Mouse (Mus musculus): ENCODE data around the gene Plcg2.
A peak's percentile ranks its signal among the peaks of the same experiment; 100 is the strongest.

The Plcg2 gene

DNA sequence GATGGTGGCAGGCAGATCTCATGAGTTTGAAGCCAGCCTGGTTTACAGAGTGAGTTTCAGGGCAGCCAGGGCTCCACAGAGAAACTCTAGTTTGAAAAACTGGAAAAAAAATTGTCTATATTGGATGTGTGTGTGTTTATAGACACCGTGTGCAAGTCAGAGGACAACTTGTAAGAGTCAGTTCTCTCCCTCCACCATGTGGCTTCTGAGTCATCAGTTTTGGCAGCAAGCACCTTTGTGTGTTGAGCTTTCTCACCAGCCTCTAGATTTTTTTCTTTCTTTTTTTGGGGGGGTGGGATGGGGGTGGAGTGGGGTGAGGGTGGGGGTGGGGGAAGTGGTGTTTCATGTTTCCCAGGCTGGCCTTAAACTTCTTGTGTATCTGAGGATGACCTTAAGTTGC, 12.8 kb upstream of the Plcg2 start:
- no peak for DNase-seq (ENCODE audit: low spot score in 2 of 2)

DNA sequence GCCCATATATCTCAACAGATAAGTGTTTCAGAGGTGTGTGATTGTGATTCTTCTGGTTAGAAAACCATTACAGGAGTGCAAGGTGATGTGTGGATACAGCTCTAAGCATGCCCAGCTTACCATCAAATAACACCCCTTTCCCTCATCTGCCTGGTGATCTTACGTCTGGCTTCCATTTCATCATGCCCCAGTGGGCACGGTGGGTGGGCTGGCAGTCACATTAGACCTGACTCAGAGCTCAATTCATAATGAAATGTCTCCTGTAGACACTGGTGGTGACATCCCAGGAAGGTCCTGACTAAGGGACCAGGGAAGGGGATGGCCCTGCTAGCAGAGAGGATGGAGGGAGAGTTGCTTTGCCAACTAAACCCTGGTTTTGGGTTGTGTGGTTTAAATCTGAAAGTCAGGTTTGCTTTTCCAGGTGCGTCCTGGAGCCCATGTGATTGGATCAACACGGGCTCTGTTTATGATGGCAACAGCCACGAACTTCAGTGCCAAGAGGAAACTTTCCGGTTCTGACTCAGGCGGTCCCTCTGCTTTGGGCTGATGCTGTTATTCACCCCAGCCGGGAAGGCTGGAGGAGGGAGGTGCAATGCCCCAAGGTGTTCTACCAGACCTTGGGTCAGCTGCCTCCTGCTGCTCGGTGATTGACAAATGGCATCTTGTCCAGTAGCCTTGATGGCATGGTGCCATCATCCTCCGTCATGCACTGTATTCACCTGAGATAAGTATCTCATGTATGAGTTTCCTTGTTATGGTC, 9.7 kb upstream of the Plcg2 start:
- DNase-seq (ENCODE audit: low spot score in 2 of 2): no peak

DNA sequence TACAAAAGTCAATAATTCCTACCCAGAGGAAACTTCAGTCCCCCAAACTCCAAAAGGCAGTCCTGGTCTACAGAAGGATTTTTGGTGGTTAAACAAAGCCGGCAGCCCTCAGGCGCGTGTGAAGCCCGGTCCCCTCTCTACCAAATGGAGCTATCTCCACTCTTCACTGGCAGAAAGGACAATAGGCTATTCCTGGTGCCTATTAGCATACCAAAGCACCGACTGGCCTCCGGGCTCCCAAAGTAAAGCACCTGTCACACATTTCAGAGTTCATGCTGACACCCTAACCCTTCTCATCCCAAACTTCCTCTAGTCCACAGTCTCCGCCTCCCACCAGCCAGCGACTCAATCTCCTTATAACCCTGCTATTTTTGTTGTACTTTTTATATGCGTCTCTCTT, 4.5 kb upstream of the Plcg2 start:
- no peak for DNase-seq (ENCODE audit: low spot score in 2 of 2)

DNA sequence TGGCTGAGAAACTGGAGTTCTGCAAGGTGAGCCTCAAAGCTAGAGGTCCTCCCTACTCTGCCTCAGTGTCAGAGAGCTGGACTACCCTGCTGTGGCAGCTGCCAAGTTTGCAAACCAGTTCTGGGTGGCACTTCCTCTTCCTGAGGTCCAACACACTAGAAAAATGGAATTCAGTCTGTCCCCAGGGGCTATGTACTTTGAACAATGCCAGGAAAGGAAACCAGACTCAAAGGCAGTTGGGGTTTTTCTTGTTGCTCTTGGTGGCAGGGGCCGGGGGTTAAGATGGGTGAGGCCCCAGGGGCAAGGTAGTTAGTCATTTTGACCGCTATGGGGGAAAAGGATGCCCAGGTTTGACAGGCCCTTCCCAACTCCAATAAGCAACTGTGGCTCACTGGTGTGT, 3.2 kb upstream of the Plcg2 start:
- no peak for DNase-seq (ENCODE audit: low spot score in 2 of 2)

DNA sequence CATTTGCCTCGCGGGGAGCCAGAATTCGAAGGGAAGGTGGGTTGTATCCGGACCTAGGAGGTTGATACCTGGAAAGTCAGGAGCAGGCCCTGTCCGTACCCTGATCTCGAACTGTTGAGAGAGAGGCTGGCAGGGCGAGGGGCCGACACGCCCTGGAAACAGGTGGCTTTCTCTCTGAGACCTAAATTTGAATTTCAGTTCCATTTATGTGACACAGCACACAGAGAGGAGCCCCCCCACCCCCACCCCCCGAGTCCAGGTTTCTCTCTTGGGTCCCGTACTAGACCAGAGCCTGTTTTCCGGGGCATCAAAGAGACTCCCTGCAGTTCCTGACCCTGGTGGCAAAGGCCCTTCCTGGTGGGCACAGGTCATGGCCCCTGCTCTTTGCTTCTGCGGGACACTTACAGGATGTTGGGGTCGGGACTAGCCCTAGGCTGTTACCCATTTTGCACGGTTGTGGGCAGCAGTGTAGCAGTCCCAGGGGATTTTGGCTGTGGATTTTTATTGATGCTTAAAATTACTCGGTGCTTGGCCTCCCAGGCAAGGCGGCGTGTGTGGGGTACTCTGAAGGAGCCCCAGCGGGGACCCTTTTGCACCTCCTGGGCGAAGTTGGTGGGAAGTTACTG, 937 bp downstream of the Plcg2 start:
- DNase-seq (ENCODE audit: low spot score in 2 of 2): peak; percentile 63 to 67

DNA sequence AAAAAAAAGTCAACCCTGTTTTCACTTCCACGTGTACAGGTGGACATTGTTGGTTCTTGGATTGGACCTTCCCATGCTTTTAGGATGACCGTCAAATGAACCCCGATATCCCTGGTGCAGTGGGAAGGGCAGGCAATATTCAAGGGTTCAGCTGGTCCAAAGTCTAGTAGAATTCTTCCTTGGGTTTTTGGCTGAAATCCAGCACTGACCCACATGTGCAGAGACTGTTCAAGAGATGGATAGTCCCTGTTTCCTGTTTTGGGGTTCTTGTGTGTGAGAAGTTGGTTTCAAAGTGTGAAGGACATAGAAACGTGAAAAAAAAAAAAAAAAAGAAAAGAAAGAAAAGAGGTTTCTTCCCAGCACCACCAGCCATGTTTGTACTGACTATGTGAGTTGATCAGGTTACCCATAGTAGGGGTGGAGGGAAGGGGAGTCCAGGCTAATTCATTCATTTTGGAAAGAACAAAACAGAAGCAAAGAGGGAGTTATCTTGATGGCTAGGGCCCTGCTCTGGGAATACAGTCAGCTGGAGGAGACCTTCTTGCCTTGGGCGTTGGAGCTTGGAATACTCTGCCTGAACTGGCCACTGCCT, 2.2 kb downstream of the Plcg2 start:
- no peak for DNase-seq (ENCODE audit: low spot score in 2 of 2)

DNA sequence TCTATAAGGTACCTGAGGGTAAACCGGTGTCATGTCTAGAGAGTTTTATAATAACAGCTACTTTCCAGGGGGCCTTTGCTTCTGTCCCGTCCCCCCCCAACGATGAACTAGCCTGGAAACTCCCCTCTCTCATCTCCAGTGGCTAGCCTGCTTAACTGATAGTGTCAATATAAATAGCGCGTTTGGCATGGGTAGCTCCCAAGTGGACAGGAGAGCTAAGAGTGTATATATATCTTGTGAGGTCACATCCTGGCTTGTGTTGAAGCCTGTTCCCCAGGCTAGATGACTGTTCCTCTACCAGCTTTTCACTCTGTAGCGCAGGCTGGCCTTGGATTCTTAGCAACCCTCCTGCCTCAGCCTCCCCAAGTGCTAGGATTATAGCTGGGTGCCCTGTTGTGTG, 3.2 kb downstream of the Plcg2 start:
- no peak for DNase-seq (ENCODE audit: low spot score in 2 of 2)

DNA sequence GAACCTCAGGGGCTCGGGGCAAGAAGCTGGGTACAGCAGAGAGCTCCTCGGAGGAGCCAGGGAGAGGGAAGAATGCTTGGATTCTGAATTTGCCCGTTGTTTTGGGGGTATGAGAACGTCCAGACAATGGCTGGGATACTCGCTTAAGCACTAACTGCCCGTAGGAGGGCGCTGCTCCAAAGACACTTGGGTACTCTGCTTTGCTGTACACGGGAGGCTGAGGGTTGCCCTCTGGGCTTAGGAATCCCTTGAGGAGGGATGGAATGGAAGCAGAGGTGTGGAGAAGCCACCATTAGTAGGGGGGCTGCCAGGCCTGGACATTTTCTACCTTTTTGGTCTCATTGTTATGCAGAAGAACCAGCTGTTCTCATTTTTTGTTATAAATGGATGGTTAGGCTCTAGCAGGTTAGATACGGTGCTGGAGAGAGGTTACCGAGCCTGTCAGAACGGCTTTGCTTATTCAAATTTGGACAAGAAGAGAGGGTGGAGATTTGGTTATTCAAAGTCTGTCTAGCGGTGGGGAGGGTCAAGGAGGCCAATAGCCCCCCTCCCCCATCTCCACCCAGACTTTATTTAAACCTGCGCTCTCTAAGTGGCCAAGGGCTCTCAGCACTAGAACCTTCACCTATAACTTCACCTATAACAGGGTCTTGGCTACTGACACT, 5.4 kb downstream of the Plcg2 start:
- DNase-seq (ENCODE audit: low spot score in 2 of 2): no peak

DNA sequence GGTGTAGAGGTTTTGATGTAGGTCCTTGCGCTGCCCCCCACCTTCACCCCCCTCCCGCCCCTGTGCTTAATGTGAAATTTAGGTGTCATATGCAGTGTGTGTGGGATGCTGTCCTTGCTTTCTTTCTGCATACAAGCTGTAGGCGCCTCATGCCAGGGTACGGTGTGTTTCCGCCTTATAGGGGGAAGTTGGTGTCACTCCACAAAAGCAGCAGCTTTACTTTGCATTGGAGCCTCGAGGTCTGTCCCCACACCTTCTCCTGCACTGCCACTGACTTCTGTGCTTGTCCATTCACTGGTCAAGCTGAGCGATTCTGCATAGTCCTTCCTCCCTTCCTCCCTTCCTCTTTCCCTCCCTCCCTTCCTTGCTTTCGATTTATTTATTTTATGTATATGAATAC, 9.6 kb downstream of the Plcg2 start:
- DNase-seq (ENCODE audit: low spot score in 2 of 2): no peak

DNA sequence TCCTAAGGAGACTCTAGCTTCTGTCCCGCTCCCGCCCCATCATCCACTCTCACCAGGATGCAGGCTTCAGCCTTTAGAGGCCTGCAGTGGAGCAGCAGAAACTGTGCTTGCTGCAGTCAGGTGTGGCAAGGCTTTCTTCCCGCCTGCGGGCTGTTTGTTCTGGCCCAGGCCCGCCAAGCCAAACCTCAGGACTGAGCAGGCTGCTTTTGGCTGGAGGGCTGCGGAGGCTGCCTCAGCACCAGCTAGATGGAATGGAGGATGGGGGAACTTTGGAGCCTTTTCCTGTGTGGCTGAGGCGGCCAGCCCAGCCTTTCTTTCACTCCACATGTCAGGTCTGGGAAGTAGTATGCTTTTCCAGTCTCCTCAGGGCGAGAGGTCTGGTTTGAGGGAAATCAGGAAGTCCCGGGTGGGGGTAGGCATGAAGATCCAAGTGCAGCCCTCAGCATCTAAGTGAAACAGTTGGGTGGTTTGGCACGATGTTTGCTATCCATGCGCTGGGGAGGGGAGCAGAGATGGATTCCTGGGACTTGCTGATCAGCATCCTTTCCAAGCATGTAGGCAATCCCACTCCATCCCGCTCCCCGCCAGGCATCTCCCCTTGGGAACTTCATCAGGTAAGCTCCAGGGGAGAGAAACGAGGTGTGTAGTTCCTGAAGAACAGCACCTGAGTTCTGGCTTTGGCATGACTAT, 18.9 kb downstream of the Plcg2 start:
- no peak for DNase-seq (ENCODE audit: low spot score in 2 of 2)

DNA sequence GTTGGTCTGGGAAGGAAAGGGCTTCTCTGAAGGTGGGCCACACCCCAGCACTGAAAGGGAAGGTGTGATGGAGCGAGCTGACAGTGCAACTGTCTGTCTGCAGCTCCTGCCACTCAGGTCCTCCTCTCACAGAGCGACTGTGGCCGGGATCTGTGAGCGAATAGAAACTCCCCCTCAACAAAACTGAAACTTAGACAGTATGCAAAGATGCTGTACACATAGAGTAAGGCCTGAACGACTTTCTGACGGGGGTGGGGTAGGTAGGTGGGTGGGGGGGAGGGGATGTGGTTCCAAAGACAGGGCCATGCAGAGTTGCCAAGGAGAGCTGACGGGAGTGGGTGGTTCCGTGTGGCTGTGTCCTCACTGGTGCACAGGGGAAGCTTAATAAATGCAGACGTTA, 19.8 kb downstream of the Plcg2 start:
- DNase-seq (ENCODE audit: low spot score in 2 of 2): peak in 1 of 2 experiments; percentile 27

DNA sequence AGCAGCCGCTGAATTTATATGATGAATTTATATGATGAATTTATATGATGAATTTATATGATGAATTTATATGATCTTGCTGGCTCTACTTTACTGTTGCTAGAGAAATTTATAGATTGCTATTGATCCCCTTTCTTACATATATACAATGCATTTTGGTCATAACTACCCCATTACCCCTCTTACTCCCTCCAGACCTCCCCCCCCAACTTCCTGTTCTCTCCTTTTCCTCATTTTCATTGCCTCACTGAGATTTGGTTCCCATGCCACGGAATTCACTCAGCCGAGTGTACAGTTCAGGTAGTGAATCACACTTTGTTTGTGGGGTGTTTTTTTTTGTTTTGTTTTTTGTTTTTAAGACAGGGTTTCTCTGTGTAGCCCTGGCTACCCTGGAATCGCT, 20.8 kb downstream of the Plcg2 start:
- no peak for DNase-seq (ENCODE audit: low spot score in 2 of 2)

DNA sequence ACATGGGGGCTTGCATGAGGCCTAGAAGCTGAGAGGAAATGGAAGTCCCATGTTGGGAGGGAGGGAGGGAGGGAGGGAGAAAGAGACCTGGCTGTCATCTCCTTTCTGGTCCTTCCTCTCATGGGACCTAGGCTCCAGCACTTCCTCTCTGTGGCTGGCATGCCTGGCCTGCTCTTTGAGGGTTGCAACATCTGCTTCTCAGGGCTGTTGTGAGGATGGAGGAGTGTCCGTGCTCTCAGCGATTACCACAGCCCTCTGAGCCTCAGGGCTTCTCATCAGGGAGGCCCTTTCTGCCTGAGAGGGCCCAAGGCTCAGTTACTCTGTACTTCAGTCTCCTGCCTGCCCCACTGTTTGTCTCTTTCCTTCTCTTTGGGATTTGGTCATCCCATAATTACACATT, 28.1 kb downstream of the Plcg2 start:
- peak; percentile 72 to 79 for DNase-seq (ENCODE audit: low spot score in 2 of 2)

DNA sequence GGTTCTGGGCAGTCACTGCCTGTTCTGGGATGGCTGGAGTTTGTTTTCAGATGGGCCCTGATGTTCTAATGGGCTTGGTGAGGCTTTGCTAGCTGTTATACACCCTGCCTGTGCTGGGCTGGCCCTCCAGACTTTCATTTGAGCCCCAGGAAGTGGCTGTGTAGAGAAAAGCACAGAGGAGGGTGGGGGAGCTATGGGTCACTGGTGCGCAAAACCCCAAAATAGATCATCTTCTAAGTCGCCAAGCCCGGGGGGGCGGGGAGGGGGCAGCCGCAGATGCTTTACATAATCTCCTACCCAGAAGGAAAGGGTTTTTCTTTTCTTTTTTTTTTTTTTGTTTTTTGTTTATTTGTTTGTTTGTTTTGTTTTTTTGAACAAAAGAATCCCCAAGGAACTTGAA, 29.9 kb downstream of the Plcg2 start:
- DNase-seq (ENCODE audit: low spot score in 2 of 2): peak; percentile 87 to 89

DNA sequence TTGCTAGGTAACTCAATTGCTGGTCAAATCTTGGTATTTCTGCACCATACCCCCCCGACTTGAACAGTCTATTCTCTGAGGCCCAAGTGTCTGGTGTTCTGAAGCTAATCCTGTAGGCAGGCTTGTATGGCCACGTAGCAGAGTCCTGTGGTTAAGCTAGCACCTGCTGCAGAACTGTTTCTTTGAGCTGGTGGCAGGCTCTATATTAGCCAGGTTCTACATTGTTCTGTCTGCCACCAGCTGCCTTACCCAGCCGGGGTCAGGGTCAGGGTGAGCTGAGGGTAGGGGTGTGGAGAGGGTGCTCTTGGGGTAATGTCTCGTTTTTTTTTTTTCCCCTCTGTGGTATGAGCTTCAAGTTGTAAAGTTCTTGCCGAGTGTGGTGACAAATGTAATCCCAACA, 31.1 kb downstream of the Plcg2 start:
- DNase-seq (ENCODE audit: low spot score in 2 of 2): peak; percentile 47 to 48

DNA sequence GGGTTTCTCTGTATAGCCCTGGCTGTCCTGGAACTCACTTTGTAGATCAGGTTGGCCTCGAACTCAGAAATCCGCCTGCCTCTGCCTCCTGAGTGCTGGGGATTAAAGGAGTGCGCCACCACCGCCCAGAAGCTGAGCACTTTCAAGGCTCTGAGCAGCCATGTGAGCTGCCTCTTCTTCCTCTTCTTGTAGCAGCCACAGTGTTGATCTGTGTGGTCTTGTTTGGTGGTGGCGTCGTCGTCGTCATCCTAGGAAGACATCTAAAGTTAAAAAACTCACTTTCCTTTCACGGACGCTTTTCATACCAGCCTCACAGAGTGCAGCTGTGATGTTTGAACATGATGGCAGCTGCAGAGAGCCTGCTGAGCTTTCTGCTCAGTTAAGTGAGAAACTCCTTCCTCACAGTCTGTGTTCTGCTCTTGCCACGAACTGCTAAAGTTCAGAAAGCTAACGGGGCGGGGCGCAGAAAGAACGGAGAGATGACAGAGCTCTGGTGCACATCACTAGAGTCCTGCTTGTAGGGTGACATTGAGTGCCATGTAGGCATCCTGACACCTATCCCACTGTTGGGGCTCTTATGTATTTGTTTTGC, 34.4 kb downstream of the Plcg2 start:
- peak; percentile 65 to 67 for DNase-seq (ENCODE audit: low spot score in 2 of 2)

DNA sequence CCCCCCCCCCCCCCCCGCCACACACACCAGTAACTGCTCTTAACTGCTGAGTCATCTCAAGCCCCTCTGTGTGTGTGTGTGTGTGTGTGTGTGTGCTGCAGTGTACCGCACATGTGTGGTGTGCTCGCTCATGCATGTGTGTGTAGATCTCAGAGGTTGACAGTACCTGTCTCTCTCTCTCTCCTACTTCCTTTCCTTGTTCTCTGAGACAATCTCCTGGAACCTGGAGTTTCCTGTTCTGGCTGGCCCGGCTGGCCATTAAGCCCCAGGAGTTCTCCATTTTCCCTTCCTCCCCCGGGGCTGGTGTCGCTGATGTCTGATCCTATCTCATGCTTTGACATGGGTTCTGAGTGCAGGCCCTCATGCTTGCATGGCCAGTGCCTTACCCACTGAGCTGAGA, 38.8 kb downstream of the Plcg2 start:
- DNase-seq (ENCODE audit: low spot score in 2 of 2): no peak

DNA sequence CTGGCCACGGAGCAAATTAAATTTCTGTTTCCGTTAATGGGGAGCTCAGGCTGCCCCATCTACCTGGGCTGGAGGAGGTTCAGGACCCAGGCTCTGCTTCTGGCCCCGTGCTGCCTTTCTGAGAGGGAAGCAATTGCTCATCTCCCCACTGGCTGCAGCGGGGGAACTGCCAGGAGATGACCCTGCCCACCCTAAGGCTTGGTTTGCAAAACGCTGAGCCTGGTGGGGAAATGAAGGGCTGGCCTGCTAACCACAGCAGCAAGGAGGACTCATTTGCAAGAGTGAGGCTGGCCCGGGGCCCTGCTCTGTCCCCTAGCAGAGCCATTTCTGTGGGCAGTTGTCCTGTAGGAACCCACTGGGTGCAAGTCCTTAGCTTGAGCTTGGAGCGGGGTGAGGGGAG, 39.7 kb downstream of the Plcg2 start:
- peak in 1 of 2 experiments; percentile 38 for DNase-seq (ENCODE audit: low spot score in 2 of 2)

DNA sequence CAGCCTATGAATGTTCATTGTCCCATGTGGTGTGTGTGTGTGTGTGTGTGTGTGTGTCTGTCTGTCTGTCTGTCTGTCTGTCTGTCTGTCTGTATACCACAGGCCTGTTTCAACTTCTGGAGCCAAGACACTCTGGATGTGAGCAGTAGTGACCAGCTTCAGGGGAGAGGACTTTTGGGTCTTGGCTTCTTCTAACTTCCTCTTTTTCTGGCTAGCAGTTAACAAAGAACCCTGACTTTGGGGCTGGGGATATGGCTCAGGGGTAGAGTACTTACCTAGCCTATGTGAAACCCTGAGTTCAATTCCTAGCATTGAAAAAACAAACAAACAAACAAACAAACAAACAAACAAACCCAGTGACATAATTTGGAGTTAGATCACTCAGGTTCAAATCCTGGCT, 44.9 kb downstream of the Plcg2 start:
- peak in 1 of 2 experiments; percentile 35 for DNase-seq (ENCODE audit: low spot score in 2 of 2)

DNA sequence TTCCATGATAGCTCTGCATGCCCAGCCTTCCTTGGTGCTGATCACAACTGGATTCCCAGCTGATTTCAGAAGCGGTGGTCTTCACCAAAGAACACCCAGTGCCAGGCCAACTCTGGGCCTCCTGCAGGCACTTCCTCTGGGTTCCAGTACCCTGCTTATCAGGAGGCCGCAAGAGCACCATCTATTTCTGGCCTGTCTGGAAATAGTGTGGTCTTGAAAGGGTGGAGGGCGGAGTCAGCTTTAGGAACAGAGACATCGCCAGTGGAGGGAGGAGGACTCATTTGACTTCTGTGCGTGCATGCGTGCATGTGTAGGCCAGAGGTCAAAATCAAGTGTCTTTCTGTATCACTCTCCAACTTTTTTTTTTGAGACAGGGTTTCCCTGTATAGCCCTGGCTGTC, 45.7 kb downstream of the Plcg2 start:
- DNase-seq (ENCODE audit: low spot score in 2 of 2): peak; percentile 60 to 68

DNA sequence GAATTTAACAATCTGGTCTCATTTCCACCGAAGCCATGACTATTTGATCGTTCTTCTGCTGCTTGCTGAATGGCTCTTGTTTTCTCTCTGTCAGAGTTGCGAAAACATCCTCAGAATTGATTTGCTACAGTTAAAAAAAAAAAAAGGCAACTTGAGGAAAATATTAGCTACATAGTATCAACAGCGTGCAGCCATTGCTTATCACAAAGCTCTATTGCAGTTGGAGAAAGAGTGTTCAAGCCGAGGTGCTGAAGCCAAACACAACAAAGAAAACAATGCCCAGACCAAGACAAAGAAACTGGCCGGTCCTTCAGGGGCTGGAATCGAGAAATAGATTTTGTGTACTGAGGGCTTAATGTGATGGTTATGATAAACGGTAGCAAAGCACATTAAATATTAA, 47.0 kb downstream of the Plcg2 start:
- no peak for DNase-seq (ENCODE audit: low spot score in 2 of 2)

DNA sequence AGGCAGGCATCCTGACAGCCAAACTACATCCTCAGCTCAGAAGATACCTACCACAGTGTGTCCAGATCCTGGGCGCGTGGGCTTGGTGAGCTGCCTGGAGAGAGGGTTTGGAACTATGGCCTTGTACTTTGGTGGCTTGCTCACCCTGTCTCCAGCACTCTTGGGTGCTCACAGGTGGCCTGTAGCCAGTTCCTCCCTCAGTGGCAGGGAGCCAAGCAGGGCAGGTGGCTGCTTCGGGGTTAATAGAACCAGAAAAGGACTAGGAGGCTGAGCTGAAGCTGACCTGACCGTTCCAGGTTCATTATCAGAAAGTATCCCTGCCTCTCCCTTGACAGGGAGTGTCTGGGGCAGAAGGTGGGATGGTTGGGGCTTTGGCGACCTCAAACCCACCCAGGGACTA, 48.3 kb downstream of the Plcg2 start:
- DNase-seq (ENCODE audit: low spot score in 2 of 2): peak; percentile 42 to 43

All from spleen, postnatal 36 days (tissue).